Mouse (Mus musculus): ENCODE data around the gene Dgki.

Dgki gene

GRCm38 (mm10) chr6:36911586-36911985 lies 388.4 kb downstream of the Dgki start:
- DNase-seq (ENCODE audit: low spot score), result no peak

- DNase-seq (ENCODE audit: low spot score), result no peak
These were observed 392.8 kb downstream of the Dgki start for GRCm38 (mm10) chr6:36907191-36907590.

- DNase-seq (ENCODE audit: low spot score), result no peak
These were observed 394.0 kb downstream of the Dgki start for GRCm38 (mm10) chr6:36905965-36906364.

- no peak for DNase-seq (ENCODE audit: low spot score)
These were observed 395.1 kb downstream of the Dgki start for GRCm38 (mm10) chr6:36904911-36905310.

GRCm38 (mm10) chr6:36903821-36904220 lies 396.2 kb downstream of the Dgki start:
- no peak for DNase-seq (ENCODE audit: low spot score)

GRCm38 (mm10) chr6:36903159-36903794 lies 396.7 kb downstream of the Dgki start:
- DNase-seq (ENCODE audit: low spot score), result no peak

- DNase-seq (ENCODE audit: low spot score), result no peak
These were observed 400.1 kb downstream of the Dgki start for GRCm38 (mm10) chr6:36899872-36900271.

GRCm38 (mm10) chr6:36898412-36898811 lies 401.6 kb downstream of the Dgki start:
- DNase-seq (ENCODE audit: low spot score), result no peak

- no peak for DNase-seq (ENCODE audit: low spot score)
These were observed 402.3 kb downstream of the Dgki start for GRCm38 (mm10) chr6:36897616-36898149.

GRCm38 (mm10) chr6:36896656-36897055 lies 403.3 kb downstream of the Dgki start:
- no peak for DNase-seq (ENCODE audit: low spot score)

GRCm38 (mm10) chr6:36891820-36892219 lies 408.2 kb downstream of the Dgki start:
- no peak for DNase-seq (ENCODE audit: low spot score)

- no peak for DNase-seq (ENCODE audit: low spot score)
These were observed 409.2 kb downstream of the Dgki start for GRCm38 (mm10) chr6:36890776-36891175.

- DNase-seq (ENCODE audit: low spot score), result no peak
These were observed 409.7 kb downstream of the Dgki start for GRCm38 (mm10) chr6:36890296-36890695.

GRCm38 (mm10) chr6:36881309-36881708 lies 418.7 kb downstream of the Dgki start:
- no peak for DNase-seq (ENCODE audit: low spot score)

GRCm38 (mm10) chr6:36880643-36881263 lies 419.2 kb downstream of the Dgki start:
- DNase-seq (ENCODE audit: low spot score), result no peak

GRCm38 (mm10) chr6:36877399-36877798 lies 422.6 kb downstream of the Dgki start:
- DNase-seq (ENCODE audit: low spot score), result no peak

GRCm38 (mm10) chr6:36876426-36876825 lies 423.6 kb downstream of the Dgki start:
- DNase-seq (ENCODE audit: low spot score), result no peak

- DNase-seq (ENCODE audit: low spot score), result no peak
These were observed 424.1 kb downstream of the Dgki start for GRCm38 (mm10) chr6:36875926-36876325.

- DNase-seq (ENCODE audit: low spot score), result no peak
These were observed 427.1 kb downstream of the Dgki start for GRCm38 (mm10) chr6:36872876-36873275.

- no peak for DNase-seq (ENCODE audit: low spot score)
These were observed 431.8 kb downstream of the Dgki start for GRCm38 (mm10) chr6:36868217-36868616.

GRCm38 (mm10) chr6:36858258-36859041 lies 441.5 kb downstream of the Dgki start:
- no peak for DNase-seq (ENCODE audit: low spot score)

GRCm38 (mm10) chr6:36857627-36858257 lies 442.2 kb downstream of the Dgki start:
- DNase-seq (ENCODE audit: low spot score), result no peak

All from spleen, adult 12 weeks (tissue).